Mouse (Mus musculus): ENCODE data around the gene Skor1.

DNA sequence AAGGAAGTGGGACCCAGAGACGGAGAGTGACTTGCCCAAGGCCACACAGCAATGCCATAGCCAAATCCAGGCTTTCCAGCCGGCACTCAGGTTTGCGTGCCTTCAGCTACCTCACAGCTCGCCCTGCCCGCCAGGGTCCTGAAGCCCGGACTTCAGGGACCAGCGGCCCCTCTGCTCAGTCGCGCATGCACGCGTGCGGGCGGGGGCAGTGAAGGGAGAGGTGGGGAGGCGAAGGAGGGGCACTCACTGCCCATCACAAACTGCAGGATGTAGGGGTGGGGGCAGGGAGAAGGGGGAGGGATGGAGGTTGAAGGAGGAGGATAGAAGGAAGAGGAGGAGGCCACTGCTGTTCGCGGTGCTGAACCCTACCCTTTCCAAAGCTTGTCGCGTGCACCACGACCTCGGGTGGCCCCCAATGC lies 1.9 kb downstream of the Skor1 start:
- TF ChIP-seq CTCF (IDR thresholded peaks at IDR 0.05; ENCODE audit: borderline replicate concordance, insufficient read depth, low read length) (no peak), POLR2A (IDR thresholded peaks at IDR 0.05; ENCODE audit: low read depth, low read length) (no peak)

Measured in embryonic fibroblast, embryonic 13.5 days (primary cell).